Mouse (Mus musculus) frontal cortex, postnatal 14 days (tissue): Measurements from ENCODE around the gene Banp.

ENCODE experiments used
- DNase-seq, 2 experiments: peaks; one replicate each; pipeline ENCODE4 v3.0.0; 2022; ENCODE audit warnings: low spot score in 2 of 2

Banp gene

GRCm38 (mm10) chr8:121926266-121926665, 23.3 kb upstream of the Banp start:
- DNase-seq = no peak

GRCm38 (mm10) chr8:121927316-121927715, 22.2 kb upstream of the Banp start:
- no peak for DNase-seq

GRCm38 (mm10) chr8:121930047-121930446, 19.5 kb upstream of the Banp start:
- DNase-seq = no peak

- DNase-seq = no peak
Observed at GRCm38 (mm10) chr8:121931571-121931970, 18.0 kb upstream of the Banp start.

GRCm38 (mm10) chr8:121932026-121932667, 17.4 kb upstream of the Banp start:
- no peak for DNase-seq

- DNase-seq = no peak
Observed at GRCm38 (mm10) chr8:121932668-121933520, 16.7 kb upstream of the Banp start.

GRCm38 (mm10) chr8:121934506-121934905, 15.0 kb upstream of the Banp start:
- DNase-seq = no peak

- no peak for DNase-seq
Observed at GRCm38 (mm10) chr8:121934923-121935322, 14.6 kb upstream of the Banp start.

- peak; percentile 56 to 74 for DNase-seq
Observed at GRCm38 (mm10) chr8:121935341-121936294, 13.9 kb upstream of the Banp start.

GRCm38 (mm10) chr8:121936391-121936790, 13.2 kb upstream of the Banp start:
- no peak for DNase-seq

- DNase-seq = no peak
Observed at GRCm38 (mm10) chr8:121938732-121939131, 10.8 kb upstream of the Banp start.

- no peak for DNase-seq
Observed at GRCm38 (mm10) chr8:121943057-121943540, 6.5 kb upstream of the Banp start.

GRCm38 (mm10) chr8:121943716-121944115, 5.8 kb upstream of the Banp start:
- DNase-seq = no peak

GRCm38 (mm10) chr8:121944831-121945230, 4.7 kb upstream of the Banp start, which contains the start of gene Car5a:
Gene Car5a (minus strand): TSS chr8:121944904.
- DNase-seq = no peak

GRCm38 (mm10) chr8:121946351-121946750, 3.2 kb upstream of the Banp start:
- no peak for DNase-seq

- DNase-seq = no peak
Observed at GRCm38 (mm10) chr8:121947047-121947752, 2.4 kb upstream of the Banp start.

- DNase-seq = peak; percentile 75 to 77
Observed at GRCm38 (mm10) chr8:121947753-121948141, 1.8 kb upstream of the Banp start.

- DNase-seq = no peak
Observed at GRCm38 (mm10) chr8:121948321-121949145, 1.0 kb upstream of the Banp start.

GRCm38 (mm10) chr8:121949941-121950748, 595 bp downstream of the Banp start:
- DNase-seq = peak; percentile 97 to 98
